Mouse (Mus musculus): Measurements from ENCODE around the gene Tmbim1.

The Tmbim1 gene

GRCm38 (mm10) chr1:74277883-74278537, 27.4 kb downstream of the Tmbim1 start:
- DNase-seq: no peak

- no peak for DNase-seq
These were observed 28.4 kb downstream of the Tmbim1 start for GRCm38 (mm10) chr1:74277041-74277440.

GRCm38 (mm10) chr1:74275015-74275414, 30.4 kb downstream of the Tmbim1 start:
- no peak for DNase-seq

GRCm38 (mm10) chr1:74271659-74272058, 33.8 kb downstream of the Tmbim1 start:
- no peak for DNase-seq

- DNase-seq: no peak
These were observed 36.7 kb downstream of the Tmbim1 start for GRCm38 (mm10) chr1:74268750-74269149.

GRCm38 (mm10) chr1:74262510-74262909, 42.9 kb downstream of the Tmbim1 start:
- DNase-seq: no peak

GRCm38 (mm10) chr1:74256782-74257181, 48.6 kb downstream of the Tmbim1 start:
- no peak for DNase-seq

- DNase-seq: no peak
These were observed 49.6 kb downstream of the Tmbim1 start for GRCm38 (mm10) chr1:74255704-74256345.

GRCm38 (mm10) chr1:74250096-74250495, 55.3 kb downstream of the Tmbim1 start:
- DNase-seq: no peak

GRCm38 (mm10) chr1:74249331-74249980, 56.0 kb downstream of the Tmbim1 start:
- peak; percentile 14 to 39 for DNase-seq

GRCm38 (mm10) chr1:74248799-74249198, 56.6 kb downstream of the Tmbim1 start:
- DNase-seq: peak; percentile 68 to 71

GRCm38 (mm10) chr1:74245525-74245924, 59.9 kb downstream of the Tmbim1 start:
- no peak for DNase-seq

GRCm38 (mm10) chr1:74240832-74241231, 64.6 kb downstream of the Tmbim1 start:
- no peak for DNase-seq

- no peak for DNase-seq
These were observed 65.1 kb downstream of the Tmbim1 start for GRCm38 (mm10) chr1:74240311-74240710.

GRCm38 (mm10) chr1:74239618-74240017, 65.8 kb downstream of the Tmbim1 start:
- DNase-seq: peak in 1 of 2 experiments; percentile 11

GRCm38 (mm10) chr1:74239162-74239561, 66.3 kb downstream of the Tmbim1 start:
- DNase-seq: no peak

Measured in lung, adult 18-20 months (tissue).